Mouse (Mus musculus) neural tube, embryonic 11.5 days (tissue): ENCODE measurements around the gene Cst11. TPM values are rescaled to one million over a fixed set of nuclear protein-coding genes. Genes with fewer than 3 reads are reported as not detected.

ENCODE experiments used
- ATAC-seq: fragments of 200-750 bp; cut with Nextera tagmentation; 2 replicates; pipeline ENCODE4 v1.8.0; 2017; ENCODE audit warnings: moderate number of reproducible peaks, mild to moderate bottlenecking, moderate TSS enrichment, moderate library complexity; ENCODE audit not compliant: insufficient read depth, low FRiP score, low TSS enrichment
- DNase-seq: peaks from one replicate; pipeline ENCODE4 v3.0.0-alpha.2; 2015; ENCODE audit warnings: low spot score
- H3K27ac ChIP-seq: fragments of 300-500 bp; sonication (generic); 2 replicates; pipeline ENCODE4 v1.5.1; 2014; ENCODE audit warnings: low read depth, mild to moderate bottlenecking, low read length
- H3K27me3 ChIP-seq: fragments of 300-500 bp; sonication (generic); 2 replicates; pipeline ENCODE4 v1.6.1; 2014; ENCODE audit warnings: mild to moderate bottlenecking, low read length, mixed read lengths; ENCODE audit not compliant: control insufficient read depth, insufficient read depth
- H3K36me3 ChIP-seq: fragments of 300-500 bp; sonication (generic); 2 replicates; pipeline ENCODE4 v1.6.1; 2014; ENCODE audit warnings: mild to moderate bottlenecking, low read length, moderate library complexity, mixed read lengths; ENCODE audit not compliant: control insufficient read depth, insufficient read depth
- H3K4me1 ChIP-seq: fragments of 300-500 bp; sonication (generic); 2 replicates; pipeline ENCODE4 v1.6.1; 2014; ENCODE audit warnings: low read length, mixed read lengths; ENCODE audit not compliant: control insufficient read depth, insufficient read depth
- H3K4me2 ChIP-seq: fragments of 300-500 bp; sonication (generic); 2 replicates; pipeline ENCODE4 v1.6.1; 2014; ENCODE audit warnings: low read depth, mild to moderate bottlenecking, moderate library complexity
- H3K4me3 ChIP-seq: fragments of 300-500 bp; sonication (generic); 2 replicates; pipeline ENCODE4 v1.5.1; 2014; ENCODE audit warnings: low read depth, low read length
- H3K9ac ChIP-seq: fragments of 300-500 bp; sonication (generic); 2 replicates; pipeline ENCODE4 v1.6.1; 2014; ENCODE audit warnings: mild to moderate bottlenecking, low read length
- H3K9me3 ChIP-seq: fragments of 300-500 bp; sonication (generic); 2 replicates; pipeline ENCODE4 v1.6.1; 2016; ENCODE audit warnings: low read length; ENCODE audit not compliant: control insufficient read depth
- WGBS: fragments of 180-500 bp; shearing (Covaris S2); extraction: QIAGEN DNeasy Blood & Tissue Kit; methylation state at CpG from one replicate; pipeline ENCODE4 v1.1.7; 2014; 5-methylcytosine and 5-hydroxymethylcytosine counted together
- polyA plus RNA-seq: library from polyadenylated mRNA; unstranded; fragments of >200 nt; fragmentation: Nextera tagmentation; extraction: Ambion mirVana; gene quantifications from 2 replicates; pipeline ENCODE4 v1.2.1, GENCODE M21; 2014

The Cst11 gene
- polyA plus RNA-seq, 1 experiment from 2014 or later: not detected

GRCm38 (mm10) chr2:148751893-148752813, 19.1 kb downstream of the Cst11 start:
- H3K9me3 ChIP-seq: no peaks in the 10 kb centered on the region
- ATAC-seq (peak; percentile 83), DNase-seq (peak; percentile 80)
- WGBS: 22% methylated on average over 15 of the region's 15 CpGs
- H3K4me1 ChIP-seq: no peaks in the 10 kb centered on the region
- H3K36me3 ChIP-seq: no peaks in the 10 kb centered on the region
- H3K27ac ChIP-seq: no peak overlapping the region
- peak overlapping the region; percentile 20; the same call in 1 of the 2 replicates for H3K4me3 ChIP-seq
- no peak overlapping the region; the same call in 1 of the 2 replicates for H3K9ac ChIP-seq
- no peaks in the 10 kb centered on the region for H3K27me3 ChIP-seq
- peak overlapping the region; percentile 38 for H3K4me2 ChIP-seq

GRCm38 (mm10) chr2:148750058-148750457, 21.2 kb downstream of the Cst11 start, which contains the start of gene Cstl1:
TSS of gene Cstl1 (plus strand) at chr2:148750358.
- Histone ChIP-seq H3K9me3 (no peaks in the 10 kb centered on the region), H3K27me3 (no peaks in the 10 kb centered on the region), H3K9ac (no peak within 1 kb of the TSS), H3K4me3 (no peak within 1 kb of the TSS), H3K4me2 (no peak within 1 kb of the TSS), H3K27ac (no peak within 1 kb of the TSS), H3K36me3 (no peaks in the 10 kb centered on the region), H3K4me1 (no peaks in the 10 kb centered on the region)
- DNase-seq (no peak), ATAC-seq (no peak)
- WGBS: 85% methylated on average over 1 of the region's 1 CpGs

GRCm38 (mm10) chr2:148743846-148744407, 27.4 kb downstream of the Cst11 start:
- H3K4me3 ChIP-seq: no peak overlapping the region
- DNase-seq (no peak), ATAC-seq (no peak)
- H3K27ac ChIP-seq: no peak overlapping the region
- no peaks in the 10 kb centered on the region for H3K27me3 ChIP-seq
- H3K36me3 ChIP-seq: no peaks in the 10 kb centered on the region
- H3K4me1 ChIP-seq: no peaks in the 10 kb centered on the region
- H3K4me2 ChIP-seq: no peak overlapping the region
- H3K9ac ChIP-seq: no peak overlapping the region
- H3K9me3 ChIP-seq: no peaks in the 10 kb centered on the region
- WGBS: 87% methylated on average over 3 of the region's 3 CpGs

- Histone ChIP-seq H3K27me3 (no peaks in the 10 kb centered on the region), H3K4me3 (no peak overlapping the region), H3K4me2 (no peak overlapping the region), H3K27ac (no peak overlapping the region), H3K36me3 (no peaks in the 10 kb centered on the region), H3K9ac (no peak overlapping the region), H3K4me1 (no peaks in the 10 kb centered on the region), H3K9me3 (no peaks in the 10 kb centered on the region)
- 75% methylated on average over 3 of the region's 3 CpGs for WGBS
- DNase-seq (no peak), ATAC-seq (no peak)
These were observed 28.3 kb downstream of the Cst11 start for GRCm38 (mm10) chr2:148743001-148743400.

- no peaks in the 10 kb centered on the region for H3K9me3 ChIP-seq
These were observed 38.8 kb downstream of the Cst11 start, which contains the start of gene Napb for GRCm38 (mm10) chr2:148732327-148733000. TSS of gene Napb (minus strand) at chr2:148732467.

GRCm38 (mm10) chr2:148731614-148732326, 39.5 kb downstream of the Cst11 start:
- Histone ChIP-seq H3K9ac (peak overlapping the region; percentile 69), H3K4me2 (peak overlapping the region; percentile 92), H3K27me3 (no peaks in the 10 kb centered on the region), H3K4me3 (peak overlapping the region; percentile 73), H3K36me3 (no peaks in the 10 kb centered on the region), H3K4me1 (peaks cover 4% of the 10 kb centered on the region), H3K27ac (no peak overlapping the region), H3K9me3 (no peaks in the 10 kb centered on the region)
- WGBS: 2% methylated on average over 35 of the region's 35 CpGs
- DNase-seq: peak; percentile 41
- ATAC-seq: peak; percentile 78; the same call in 1 of the 2 replicates

More at GRCm38 (mm10) chr2:148732327-148733000, 38.8 kb downstream of the Cst11 start, which contains the start of gene Napb:
- no peaks in the 10 kb centered on the region for H3K27me3 ChIP-seq
- WGBS: 4% methylated on average over 17 of the region's 18 CpGs
- H3K36me3 ChIP-seq: no peaks in the 10 kb centered on the region
- peak; percentile 93 for DNase-seq
- peak; percentile 99 for ATAC-seq
- no peak within 1 kb of the TSS for H3K27ac ChIP-seq
- H3K4me3 ChIP-seq: peak within 1 kb of the TSS; percentile 73
- peak within 1 kb of the TSS; percentile 92 for H3K4me2 ChIP-seq
- H3K9ac ChIP-seq: peak within 1 kb of the TSS; percentile 69
- peaks cover 4% of the 10 kb centered on the region for H3K4me1 ChIP-seq

GRCm38 (mm10) chr2:148719271-148719995, 51.9 kb downstream of the Cst11 start:
- Histone ChIP-seq H3K4me2 (no peak overlapping the region), H3K27me3 (no peaks in the 10 kb centered on the region), H3K36me3 (no peaks in the 10 kb centered on the region), H3K4me3 (no peak overlapping the region), H3K9me3 (no peaks in the 10 kb centered on the region), H3K27ac (no peak overlapping the region), H3K9ac (no peak overlapping the region), H3K4me1 (no peaks in the 10 kb centered on the region)
- ATAC-seq: peak; percentile 29; the same call in 1 of the 2 replicates
- no peak for DNase-seq
- WGBS: 77% methylated on average over 2 of the region's 2 CpGs
